Mouse (Mus musculus) kidney, embryonic 14.5 days (tissue): ENCODE results near the gene Fut1. TPM values are rescaled to one million over a fixed set of nuclear protein-coding genes. Genes with fewer than 3 reads are reported as not detected.

ENCODE experiments used
- polyA plus RNA-seq: library from polyadenylated mRNA; unstranded; fragments of >200 nt; fragmentation: Nextera tagmentation; extraction: Ambion mirVana; gene quantifications from 2 replicates; pipeline ENCODE4 v1.2.1, GENCODE M21; 2014

Fut1 gene
- polyA plus RNA-seq, 1 experiment from 2014 or later, result 0.14 TPM

Other genes starting within 250 kb of the Fut1 start
- gene Lin7b, start 246.7 kb upstream of the Fut1 start, polyA plus RNA-seq, result 0.57 and 0.66 TPM in 2 replicates
- 100 and 171 TPM in 2 replicates for gene Snrnp70, start 221.5 kb upstream of the Fut1 start, polyA plus RNA-seq
- gene Kcna7, start 211.6 kb upstream of the Fut1 start, polyA plus RNA-seq, result not detected in 2 replicates
- 1.3 and 1.4 TPM in 2 replicates for gene Ntf5, start 203.6 kb upstream of the Fut1 start, polyA plus RNA-seq
- gene Lhb, start 196.5 kb upstream of the Fut1 start, polyA plus RNA-seq, result not detected in 2 replicates
- gene Gys1, start 182.4 kb upstream of the Fut1 start, polyA plus RNA-seq, result 21.4 and 35.0 TPM in 2 replicates
- gene Ruvbl2, start 179.2 kb upstream of the Fut1 start, polyA plus RNA-seq, result 158 and 228 TPM in 2 replicates
- 3,941 and 4,356 TPM in 2 replicates for gene Ftl1, start 157.4 kb upstream of the Fut1 start, polyA plus RNA-seq
- 97.3 and 110 TPM in 2 replicates for gene Bax, start 150.4 kb upstream of the Fut1 start, polyA plus RNA-seq
- gene Tulp2, start 135.4 kb upstream of the Fut1 start, polyA plus RNA-seq, result 0.64 and 0.84 TPM in 2 replicates
- gene Gm45808, start 130.5 kb upstream of the Fut1 start, polyA plus RNA-seq, result not detected in 2 replicates
- 3.3 and 3.5 TPM in 2 replicates for gene Dhdh, start 128.5 kb upstream of the Fut1 start, polyA plus RNA-seq
- gene Nucb1, start 106.9 kb upstream of the Fut1 start, polyA plus RNA-seq, result 141 and 190 TPM in 2 replicates
- gene Ppp1r15a, start 91.0 kb upstream of the Fut1 start, polyA plus RNA-seq, result 13.4 and 15.7 TPM in 2 replicates
- gene Plekha4, start 91.0 kb upstream of the Fut1 start, polyA plus RNA-seq, result 4.7 and 5.1 TPM in 2 replicates
- 12.8 and 13.5 TPM in 2 replicates for gene Hsd17b14, start 62.4 kb upstream of the Fut1 start, polyA plus RNA-seq
- gene Bcat2, start 47.1 kb upstream of the Fut1 start, polyA plus RNA-seq, result 61.1 and 73.7 TPM in 2 replicates
- not detected in 2 replicates for gene Fgf21, start 1.8 kb upstream of the Fut1 start, polyA plus RNA-seq
- 0.11 and 0.23 TPM in 2 replicates for gene Izumo1, start 4.5 kb downstream of the Fut1 start, polyA plus RNA-seq
- gene Rasip1, start 10.2 kb downstream of the Fut1 start, polyA plus RNA-seq, result 12.1 and 18.7 TPM in 2 replicates
- 3.6 and 5.0 TPM in 2 replicates for gene Mamstr, start 22.7 kb downstream of the Fut1 start, polyA plus RNA-seq
- gene Fut2, start 49.1 kb downstream of the Fut1 start, polyA plus RNA-seq, result 0.26 and 0.31 TPM in 2 replicates
- gene Ntn5, start 66.7 kb downstream of the Fut1 start, polyA plus RNA-seq, result 0.20 and 0.27 TPM in 2 replicates
- gene Sec1, start 77.1 kb downstream of the Fut1 start, polyA plus RNA-seq, result 0.17 and 0.28 TPM in 2 replicates
- 6.9 and 11.9 TPM in 2 replicates for gene Car11, start 82.6 kb downstream of the Fut1 start, polyA plus RNA-seq
- gene Dbp, start 87.8 kb downstream of the Fut1 start, polyA plus RNA-seq, result 6.6 and 7.7 TPM in 2 replicates
- gene Rpl18, start 98.2 kb downstream of the Fut1 start, polyA plus RNA-seq, result 1,328 and 1,679 TPM in 2 replicates
- gene Sphk2, start 100.7 kb downstream of the Fut1 start, polyA plus RNA-seq, result 16.8 and 23.9 TPM in 2 replicates
- gene Fam83e, start 103.9 kb downstream of the Fut1 start, polyA plus RNA-seq, result 1.2 and 2.1 TPM in 2 replicates
- 0.29 TPM in 1 of 2 replicates, not detected in the other for gene Spaca4, start 108.5 kb downstream of the Fut1 start, polyA plus RNA-seq
- gene Lmtk3, start 166.4 kb downstream of the Fut1 start, polyA plus RNA-seq, result 2.8 and 4.2 TPM in 2 replicates
- gene Sult2b1, start 167.4 kb downstream of the Fut1 start, polyA plus RNA-seq, result 3.2 and 3.8 TPM in 2 replicates
- gene Cyth2, start 197.3 kb downstream of the Fut1 start, polyA plus RNA-seq, result 109 and 111 TPM in 2 replicates
- gene Kcnj14, start 207.5 kb downstream of the Fut1 start, polyA plus RNA-seq, result 1.2 and 1.3 TPM in 2 replicates
- 69.5 and 93.5 TPM in 2 replicates for gene Grwd1, start 213.7 kb downstream of the Fut1 start, polyA plus RNA-seq